Mouse (Mus musculus): ENCODE measurements around the gene Dok5.

Gene Dok5

DNA sequence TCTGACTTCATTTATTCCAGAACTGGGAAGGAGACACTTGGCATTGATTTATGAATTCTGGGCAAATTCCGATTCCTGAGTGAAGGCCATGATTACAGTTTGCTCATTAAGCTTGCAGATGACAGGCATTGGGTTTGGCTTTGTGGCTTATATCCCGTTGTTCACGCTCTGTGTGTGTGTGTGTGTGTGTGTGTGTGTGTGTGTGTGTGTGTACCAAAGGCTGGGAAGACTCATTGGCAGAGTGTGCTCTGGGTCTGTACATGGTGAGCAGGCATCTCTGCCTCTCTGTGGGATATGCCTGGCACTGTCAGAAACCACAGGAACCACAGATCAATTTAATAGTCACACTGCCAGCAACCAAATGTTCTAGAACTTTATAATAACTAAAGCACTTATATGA is 17.3 kb downstream of the Dok5 start:
- Histone ChIP-seq H3K27me3 (ENCODE audit: insufficient read depth, low read length) (no peaks in the 10 kb centered on the region; the same call in 1 of the 2 replicates), H3K9me3 (ENCODE audit: low read length) (peaks cover 6% of the 10 kb centered on the region; the same call in 1 of the 2 replicates), H3K4me3 (replicated peaks; ENCODE audit: low read length) (no peak overlapping the region), H3K36me3 (ENCODE audit: insufficient read depth, low read length) (no peaks in the 10 kb centered on the region), H3K4me1 (replicated peaks; ENCODE audit: low read depth, low read length) (peaks cover 5% of the 10 kb centered on the region)
- no peak for TF ChIP-seq CTCF (conservative IDR thresholded peaks at IDR 0.05; ENCODE audit: low read length)
- TF ChIP-seq NANOG (IDR thresholded peaks at IDR 0.05; ENCODE audit: borderline replicate concordance, low read length) = no peak

GRCm38 (mm10) chr2:170752191-170752850 is 20.7 kb downstream of the Dok5 start:
- TF ChIP-seq CTCF (conservative IDR thresholded peaks at IDR 0.05; ENCODE audit: low read length) (no peak), POU5F1 (IDR thresholded peaks at IDR 0.05; ENCODE audit: borderline replicate concordance, low read length) (no peak)
- peaks cover 11% of the 10 kb centered on the region for H3K4me1 ChIP-seq (replicated peaks; ENCODE audit: low read depth, low read length)
- H3K9me3 ChIP-seq (ENCODE audit: low read length) = no peaks in the 10 kb centered on the region
- no peaks in the 10 kb centered on the region; the same call in 1 of the 2 replicates for H3K27me3 ChIP-seq (ENCODE audit: insufficient read depth, low read length)
- H3K4me3 ChIP-seq (replicated peaks; ENCODE audit: low read length) = no peak overlapping the region
- H3K36me3 ChIP-seq (ENCODE audit: insufficient read depth, low read length) = no peaks in the 10 kb centered on the region

DNA sequence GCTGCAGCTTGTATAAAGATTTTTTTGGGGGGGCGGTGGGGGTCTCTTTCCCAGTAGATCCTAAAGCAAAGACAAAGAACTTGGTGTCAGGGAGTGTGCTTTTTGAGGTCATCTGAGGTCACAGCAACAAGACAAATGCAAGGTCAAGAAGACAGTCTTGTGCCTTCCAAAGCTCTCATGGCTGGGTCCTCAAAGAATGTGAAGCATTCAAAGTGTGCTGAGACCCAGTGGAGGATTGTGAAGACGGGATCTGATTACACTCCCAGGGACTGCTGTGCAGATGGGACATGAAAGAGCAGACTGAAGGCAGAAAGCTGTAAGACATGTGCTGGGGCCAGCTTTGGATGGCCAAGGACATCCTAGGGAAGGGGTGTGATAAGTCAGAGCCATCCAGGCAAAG is 24.2 kb downstream of the Dok5 start:
- Histone ChIP-seq H3K4me3 (replicated peaks; ENCODE audit: low read length) (no peak overlapping the region), H3K9me3 (ENCODE audit: low read length) (no peaks in the 10 kb centered on the region), H3K4me1 (replicated peaks; ENCODE audit: low read depth, low read length) (peaks cover 11% of the 10 kb centered on the region), H3K27me3 (ENCODE audit: insufficient read depth, low read length) (peaks cover 1% of the 10 kb centered on the region; the same call in 1 of the 2 replicates), H3K36me3 (ENCODE audit: insufficient read depth, low read length) (no peaks in the 10 kb centered on the region)
- no peak for TF ChIP-seq POU5F1 (IDR thresholded peaks at IDR 0.05; ENCODE audit: borderline replicate concordance, low read length)
- TF ChIP-seq CTCF (conservative IDR thresholded peaks at IDR 0.05; ENCODE audit: low read length) = no peak
- TF ChIP-seq NANOG (IDR thresholded peaks at IDR 0.05; ENCODE audit: borderline replicate concordance, low read length) = no peak

DNA sequence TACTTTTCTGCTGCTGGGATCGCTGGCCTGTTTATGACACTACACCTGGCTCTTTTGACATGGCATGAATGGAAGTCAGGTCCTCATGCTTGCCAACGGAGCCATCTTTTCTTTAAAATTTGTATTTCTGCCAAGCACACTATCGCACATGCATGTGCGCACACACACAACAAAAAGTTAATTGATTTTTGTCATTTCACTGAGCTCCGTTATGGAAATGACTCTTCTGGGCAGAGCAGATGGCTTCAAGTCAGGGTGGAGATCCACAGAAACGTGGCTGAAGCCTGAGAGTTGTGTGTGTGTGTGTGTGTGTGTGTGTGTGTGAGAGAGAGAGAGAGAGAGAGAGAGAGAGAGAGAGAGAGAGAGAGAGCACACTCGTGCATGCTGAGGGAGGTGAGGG is 25.1 kb downstream of the Dok5 start:
- Histone ChIP-seq H3K36me3 (ENCODE audit: insufficient read depth, low read length) (no peaks in the 10 kb centered on the region), H3K4me3 (replicated peaks; ENCODE audit: low read length) (no peak overlapping the region), H3K4me1 (replicated peaks; ENCODE audit: low read depth, low read length) (peaks cover 11% of the 10 kb centered on the region), H3K9me3 (ENCODE audit: low read length) (no peaks in the 10 kb centered on the region), H3K27me3 (ENCODE audit: insufficient read depth, low read length) (peaks cover 3% of the 10 kb centered on the region; the same call in 1 of the 2 replicates)
- TF ChIP-seq CTCF (conservative IDR thresholded peaks at IDR 0.05; ENCODE audit: low read length) = no peak

DNA sequence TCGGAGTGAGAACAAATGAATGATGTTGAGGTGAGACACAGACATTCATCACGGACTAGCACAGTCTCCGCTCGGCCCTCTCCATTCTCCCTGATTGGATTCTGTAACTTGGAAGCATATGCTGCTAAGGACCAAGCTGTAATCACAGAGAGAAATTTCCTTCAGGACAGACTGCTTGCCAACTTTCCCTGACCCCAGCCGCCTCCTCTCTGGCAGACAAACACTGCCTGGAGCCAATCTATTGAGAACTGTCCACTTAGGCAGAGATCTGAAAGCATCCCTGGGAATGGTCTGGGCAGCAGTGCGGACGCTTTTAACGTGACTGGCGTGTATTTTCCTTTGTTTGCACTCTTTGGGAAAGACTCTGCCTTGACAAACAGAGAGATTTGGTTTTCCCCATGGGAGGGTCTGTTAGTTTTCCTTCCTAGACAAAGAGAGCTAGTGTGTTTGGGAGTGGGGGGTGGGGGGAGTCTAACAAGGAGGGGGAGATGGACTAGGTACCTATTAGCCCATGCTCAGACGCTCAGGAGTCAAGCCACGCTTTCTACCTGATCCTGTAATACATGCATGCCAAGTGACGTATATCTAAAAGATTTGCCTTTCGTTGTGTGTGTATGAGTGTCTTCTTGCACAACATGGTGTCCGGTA is 25.7 kb downstream of the Dok5 start:
- Histone ChIP-seq H3K4me3 (replicated peaks; ENCODE audit: low read length) (no peak overlapping the region), H3K36me3 (ENCODE audit: insufficient read depth, low read length) (no peaks in the 10 kb centered on the region), H3K27me3 (ENCODE audit: insufficient read depth, low read length) (0 out of 2 replicates have a peak, but pooled peaks cover 3% of the 10 kb centered on the region), H3K4me1 (replicated peaks; ENCODE audit: low read depth, low read length) (peaks cover 11% of the 10 kb centered on the region), H3K9me3 (ENCODE audit: low read length) (no peaks in the 10 kb centered on the region)
- TF ChIP-seq NANOG (IDR thresholded peaks at IDR 0.05; ENCODE audit: borderline replicate concordance, low read length) = no peak
- TF ChIP-seq POU5F1 (IDR thresholded peaks at IDR 0.05; ENCODE audit: borderline replicate concordance, low read length) = no peak
- TF ChIP-seq CTCF (conservative IDR thresholded peaks at IDR 0.05; ENCODE audit: low read length) = no peak

GRCm38 (mm10) chr2:170758201-170758600 is 26.6 kb downstream of the Dok5 start:
- no peaks in the 10 kb centered on the region for H3K36me3 ChIP-seq (ENCODE audit: insufficient read depth, low read length)
- no peak for TF ChIP-seq NANOG (IDR thresholded peaks at IDR 0.05; ENCODE audit: borderline replicate concordance, low read length)
- TF ChIP-seq POU5F1 (IDR thresholded peaks at IDR 0.05; ENCODE audit: borderline replicate concordance, low read length) = no peak
- TF ChIP-seq CTCF (conservative IDR thresholded peaks at IDR 0.05; ENCODE audit: low read length) = no peak
- peaks cover 6% of the 10 kb centered on the region for H3K27me3 ChIP-seq (ENCODE audit: insufficient read depth, low read length)
- no peak overlapping the region for H3K4me3 ChIP-seq (replicated peaks; ENCODE audit: low read length)
- no peaks in the 10 kb centered on the region for H3K9me3 ChIP-seq (ENCODE audit: low read length)
- H3K4me1 ChIP-seq (replicated peaks; ENCODE audit: low read depth, low read length) = peaks cover 8% of the 10 kb centered on the region

- Histone ChIP-seq H3K4me1 (replicated peaks; ENCODE audit: low read depth, low read length) (peaks cover 15% of the 10 kb centered on the region; the same call in 1 of the 2 replicates), H3K4me3 (replicated peaks; ENCODE audit: low read length) (no peak overlapping the region), H3K36me3 (ENCODE audit: insufficient read depth, low read length) (no peaks in the 10 kb centered on the region), H3K9me3 (ENCODE audit: low read length) (no peaks in the 10 kb centered on the region), H3K27me3 (ENCODE audit: insufficient read depth, low read length) (peaks cover 14% of the 10 kb centered on the region)
- TF ChIP-seq POU5F1 (IDR thresholded peaks at IDR 0.05; ENCODE audit: borderline replicate concordance, low read length) (no peak), NANOG (IDR thresholded peaks at IDR 0.05; ENCODE audit: borderline replicate concordance, low read length) (no peak), CTCF (conservative IDR thresholded peaks at IDR 0.05; ENCODE audit: low read length) (no peak)
These were observed 33.1 kb downstream of the Dok5 start for GRCm38 (mm10) chr2:170764704-170765103.

DNA sequence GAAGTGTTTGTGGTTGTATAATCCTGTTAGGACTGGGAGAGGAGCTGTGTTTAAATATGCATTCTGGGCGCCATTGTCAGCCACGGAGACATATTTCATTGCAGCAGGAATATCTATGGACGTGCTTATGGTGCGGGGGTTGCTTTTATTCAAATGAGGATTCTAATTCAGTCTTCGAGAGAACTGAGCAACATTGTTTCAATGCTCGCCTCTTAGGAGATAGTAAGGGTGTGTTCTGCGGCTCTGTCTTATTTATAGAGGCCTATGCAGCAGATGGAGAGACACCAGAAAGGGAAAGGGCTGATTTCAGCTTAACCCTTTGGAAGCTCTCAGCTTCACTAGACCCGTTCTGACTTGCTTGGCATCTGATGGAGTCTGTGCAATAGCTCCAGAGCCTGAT is 35.6 kb downstream of the Dok5 start:
- Histone ChIP-seq H3K4me1 (replicated peaks; ENCODE audit: low read depth, low read length) (peaks cover 33% of the 10 kb centered on the region), H3K27me3 (ENCODE audit: insufficient read depth, low read length) (peaks cover 15% of the 10 kb centered on the region), H3K9me3 (ENCODE audit: low read length) (no peaks in the 10 kb centered on the region), H3K36me3 (ENCODE audit: insufficient read depth, low read length) (no peaks in the 10 kb centered on the region), H3K4me3 (replicated peaks; ENCODE audit: low read length) (no peak overlapping the region)
- no peak for TF ChIP-seq POU5F1 (IDR thresholded peaks at IDR 0.05; ENCODE audit: borderline replicate concordance, low read length)
- no peak for TF ChIP-seq NANOG (IDR thresholded peaks at IDR 0.05; ENCODE audit: borderline replicate concordance, low read length)
- no peak for TF ChIP-seq CTCF (conservative IDR thresholded peaks at IDR 0.05; ENCODE audit: low read length)

- TF ChIP-seq NANOG (IDR thresholded peaks at IDR 0.05; ENCODE audit: borderline replicate concordance, low read length) (no peak), POU5F1 (IDR thresholded peaks at IDR 0.05; ENCODE audit: borderline replicate concordance, low read length) (no peak), CTCF (conservative IDR thresholded peaks at IDR 0.05; ENCODE audit: low read length) (no peak)
- H3K36me3 ChIP-seq (ENCODE audit: insufficient read depth, low read length) = no peaks in the 10 kb centered on the region
- no peaks in the 10 kb centered on the region for H3K9me3 ChIP-seq (ENCODE audit: low read length)
- H3K4me3 ChIP-seq (replicated peaks; ENCODE audit: low read length) = no peak overlapping the region
- peaks cover 12% of the 10 kb centered on the region for H3K27me3 ChIP-seq (ENCODE audit: insufficient read depth, low read length)
- peaks cover 47% of the 10 kb centered on the region for H3K4me1 ChIP-seq (replicated peaks; ENCODE audit: low read depth, low read length)
These were observed 37.1 kb downstream of the Dok5 start for GRCm38 (mm10) chr2:170768699-170769098.
